Mouse (Mus musculus) CH12.LX (cell line): ENCODE data around the gene Rgl1. TPM values are rescaled to one million over a fixed set of nuclear protein-coding genes. Genes with fewer than 3 reads are reported as not detected.

Experiments
- DNase-seq: peaks from one replicate; pipeline ENCODE4 v3.0.0-alpha.2; 2013; ENCODE audit errors: extremely low read depth
- H3K27ac ChIP-seq: 2 replicates; pipeline ENCODE4 v1.5.1; 2012; ENCODE audit warnings: low read depth, mild to moderate bottlenecking, control low read depth, moderate library complexity; ENCODE audit not compliant: insufficient read depth
- H3K27me3 ChIP-seq: replicated peaks from 2 replicates; pipeline ENCODE3; 2012; ENCODE audit warnings: inconsistent platforms
- H3K36me3 ChIP-seq, 2 experiments: replicated peaks in 1 of 2; 2 replicates each; pipeline versions ENCODE3 to v1.6.1; 2012; ENCODE audit warnings: inconsistent platforms in 1 of 2, low read length in 1 of 2, mild to moderate bottlenecking in 1 of 2, mixed read lengths in 1 of 2, moderate library complexity in 1 of 2; ENCODE audit not compliant: control insufficient read depth in 1 of 2, insufficient read depth in 1 of 2
- H3K4me1 ChIP-seq, 2 experiments: 2 replicates each; pipeline ENCODE4 v1.6.1; 2012; ENCODE audit warnings: inconsistent platforms in 1 of 2, moderate library complexity in 1 of 2; ENCODE audit not compliant: insufficient read depth in 2 of 2, control insufficient read depth in 1 of 2
- H3K4me2 ChIP-seq: 2 replicates; pipeline ENCODE4 v1.6.1; 2012; ENCODE audit warnings: low read depth, mild to moderate bottlenecking, control low read depth; ENCODE audit not compliant: poor library complexity, insufficient read depth, severe bottlenecking
- H3K4me3 ChIP-seq, 3 experiments: fragments of 150-350 bp in 1 of 3; sonication (generic) in 1 of 3; replicated peaks in 1 of 3; 2 replicates each; pipeline versions ENCODE3 to v1.5.1; 2011 to 2012; ENCODE audit warnings: low read depth in 2 of 3, low read length in 2 of 3, mild to moderate bottlenecking in 2 of 3, moderate library complexity in 2 of 3, control low read depth in 1 of 3, improper control_type of control experiment in 1 of 3, inconsistent platforms in 1 of 3, mixed read lengths in 1 of 3; ENCODE audit not compliant: poor library complexity in 1 of 3
- H3K79me2 ChIP-seq: replicated peaks from 2 replicates; pipeline ENCODE4 v1.6.1; 2012; ENCODE audit warnings: mild to moderate bottlenecking, moderate library complexity; ENCODE audit not compliant: control insufficient read depth, poor library complexity, insufficient read depth, severe bottlenecking; ENCODE audit errors: extremely low read depth
- H3K9ac ChIP-seq: 2 replicates; pipeline ENCODE4 v1.6.1; 2012; ENCODE audit warnings: low read depth, mild to moderate bottlenecking, control low read depth, moderate library complexity; ENCODE audit not compliant: insufficient read depth
- H3K9me3 ChIP-seq: replicated peaks from 2 replicates; pipeline ENCODE3; 2012; ENCODE audit warnings: low read length, inconsistent platforms, mixed read lengths
- BHLHE40 ChIP-seq: IDR thresholded peaks from 2 replicates; pipeline ENCODE4 v1.6.1; 2011; ENCODE audit warnings: mild to moderate bottlenecking, low read depth, low read length, improper control_type of control experiment
- CHD2 ChIP-seq: IDR thresholded peaks from 2 replicates; pipeline ENCODE4 v1.6.1; 2011; ENCODE audit warnings: low read length, improper control_type of control experiment
- ELF1 ChIP-seq: IDR thresholded peaks from 2 replicates; pipeline ENCODE4 v1.6.1; 2014; ENCODE audit warnings: low read depth, mild to moderate bottlenecking, inconsistent platforms, low read length, improper control_type of control experiment
- EP300 ChIP-seq: IDR thresholded peaks from 2 replicates; pipeline ENCODE4 v1.6.1; 2011; ENCODE audit warnings: low read length, improper control_type of control experiment
- ETS1 ChIP-seq: conservative IDR thresholded peaks from 2 replicates; pipeline ENCODE4 v1.6.1; 2012; ENCODE audit warnings: low read depth, mild to moderate bottlenecking, inconsistent platforms, low read length, improper control_type of control experiment, moderate library complexity
- HCFC1 ChIP-seq: IDR thresholded peaks from 2 replicates; pipeline ENCODE4 v1.6.1; 2012; ENCODE audit warnings: low read depth, mild to moderate bottlenecking, inconsistent platforms, low read length, improper control_type of control experiment
- IRF4 ChIP-seq: IDR thresholded peaks from 2 replicates; pipeline ENCODE4 v1.6.1; 2014; ENCODE audit warnings: low read depth, mild to moderate bottlenecking, inconsistent platforms, low read length, improper control_type of control experiment
- KAT2A ChIP-seq: IDR thresholded peaks from 2 replicates; pipeline ENCODE4 v1.6.1; 2012; ENCODE audit warnings: low read length, improper control_type of control experiment, inconsistent platforms; ENCODE audit not compliant: insufficient replicate concordance
- MAX ChIP-seq: IDR thresholded peaks from 2 replicates; pipeline ENCODE4 v1.6.1; 2011; ENCODE audit warnings: low read length, improper control_type of control experiment
- MXI1 ChIP-seq: IDR thresholded peaks from 2 replicates; pipeline ENCODE4 v1.6.1; 2011; ENCODE audit warnings: mild to moderate bottlenecking, low read depth, low read length, improper control_type of control experiment
- POLR2A ChIP-seq: IDR thresholded peaks from 2 replicates; pipeline ENCODE4 v1.6.1; 2011; ENCODE audit warnings: low read depth, mild to moderate bottlenecking, improper control_type of control experiment, low read length
- POLR2AphosphoS2 ChIP-seq: IDR thresholded peaks from 2 replicates; pipeline ENCODE4 v1.6.1; 2011; ENCODE audit warnings: low read depth, low read length, improper control_type of control experiment
- TCF12 ChIP-seq: IDR thresholded peaks from 2 replicates; pipeline ENCODE4 v1.6.1; 2014; ENCODE audit warnings: low read depth, mild to moderate bottlenecking, inconsistent platforms, low read length, improper control_type of control experiment
- UBTF ChIP-seq: IDR thresholded peaks from 2 replicates; pipeline ENCODE4 v1.6.1; 2012; ENCODE audit warnings: low read depth, mild to moderate bottlenecking, inconsistent platforms, low read length, improper control_type of control experiment, moderate library complexity
- USF2 ChIP-seq: conservative IDR thresholded peaks from 2 replicates; pipeline ENCODE4 v1.6.1; 2011; ENCODE audit warnings: low read depth, low read length, improper control_type of control experiment
- ZC3H11A ChIP-seq: IDR thresholded peaks from 2 replicates; pipeline ENCODE4 v1.6.1; 2012; ENCODE audit warnings: low read depth, mild to moderate bottlenecking, inconsistent platforms, low read length, improper control_type of control experiment
- ZKSCAN1 ChIP-seq: IDR thresholded peaks from 2 replicates; pipeline ENCODE4 v1.6.1; 2012; ENCODE audit warnings: low read depth, inconsistent platforms, low read length, improper control_type of control experiment, borderline replicate concordance
- ZNF384 ChIP-seq: IDR thresholded peaks from 2 replicates; pipeline ENCODE4 v1.6.1; 2012; ENCODE audit warnings: low read depth, low read length, improper control_type of control experiment, inconsistent platforms
- dilution Hi-C: fragments of 300-500 bp; cut with MboI; formaldehyde crosslinking; loops from 2 replicates; pipeline ENCODE4 v1.14.3; 2020; ENCODE audit warnings: low sequenced_read_pairs; ENCODE audit not compliant: extremely low pct_unique_long_range_greater_than_20kb, extremely low pct_ligation_motif_present
- in situ Hi-C: fragments of 300-500 bp; cut with MboI; formaldehyde crosslinking; loops from 3 replicates; pipeline ENCODE4 v1.14.3; 2019; ENCODE audit warnings: low sequenced_read_pairs, low pct_ligation_motif_present, low pct_unique_long_range_greater_than_20kb, mixed read lengths
- polyA plus RNA-seq: library from polyadenylated mRNA; unstranded; fragments of >175 nt; gene quantifications from 2 replicates; pipeline ENCODE4 v1.2.1, GENCODE M21; 2012; ENCODE audit warnings: low read depth; ENCODE audit not compliant: insufficient read length
- total RNA-seq, 2 experiments: library from RNA; depleted of rRNA; stranded (reverse); fragments of 300-350 nt in 1 of 2; fragments of >200 nt in 1 of 2; gene quantifications; 2 replicates each; pipeline ENCODE4 v1.2.3; 2012 to 2014

The Rgl1 gene
- total and polyA plus RNA-seq, 3 experiments = 0.25 to 1.7 (median 0.74) TPM

DNA sequence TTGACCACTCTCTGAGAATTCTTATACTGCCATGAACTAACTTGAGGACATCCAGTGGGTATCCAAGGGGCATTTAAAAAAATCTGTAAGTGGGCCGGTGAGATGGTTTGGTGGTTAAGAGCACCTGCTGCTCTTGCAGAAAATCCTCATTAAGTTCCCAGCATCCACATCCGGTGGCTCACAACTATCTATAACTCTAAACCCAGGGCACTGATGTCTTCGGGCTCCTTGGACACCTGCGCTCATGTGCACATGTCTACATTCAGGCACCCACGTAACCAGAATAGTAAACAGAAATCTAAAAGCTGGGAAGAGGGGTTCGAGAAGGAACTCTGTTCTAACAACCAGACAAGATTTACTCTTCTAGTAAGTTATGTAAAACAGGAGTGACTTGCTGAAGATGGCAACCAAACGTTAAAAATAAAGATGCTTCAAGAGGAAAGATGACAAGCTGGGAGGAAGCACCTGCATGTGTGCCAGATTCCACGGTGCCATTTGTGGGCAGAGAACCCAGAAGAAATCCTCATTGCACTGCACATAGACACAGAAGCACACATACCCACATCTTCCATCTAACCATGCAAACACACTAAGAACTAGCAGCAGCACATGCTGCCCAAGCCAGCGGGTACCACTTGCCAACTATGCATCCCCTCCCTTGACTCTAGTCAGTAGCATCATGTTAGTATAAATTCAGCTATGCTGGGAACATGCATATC lies 172.2 kb downstream of the Rgl1 start:
- Histone ChIP-seq H3K4me3 (no peak overlapping the region), H3K36me3 (no peaks in the 10 kb centered on the region), H3K4me1 (peaks cover 0 to 25% of the 10 kb centered on the region in 2 experiments; a peak in 3 of 4 replicates), H3K9me3 (no peaks in the 10 kb centered on the region), H3K79me2 (no peaks in the 10 kb centered on the region), H3K9ac (no peak overlapping the region), H3K27me3 (no peaks in the 10 kb centered on the region), H3K27ac (no peak overlapping the region), H3K4me2 (no peak overlapping the region)
- dilution Hi-C loops = no loop called here
- in situ Hi-C loops = no loop called here
- no peak for DNase-seq
- TF ChIP-seq MXI1 = no peak
- no peak for TF ChIP-seq POLR2A
- no peak for TF ChIP-seq HCFC1
- no peak for TF ChIP-seq ZKSCAN1
- TF ChIP-seq ZNF384 = no peak
- TF ChIP-seq UBTF = no peak
- no peak for TF ChIP-seq MAX
- TF ChIP-seq ETS1 = no peak
- no peak for TF ChIP-seq KAT2A
- TF ChIP-seq USF2 = no peak
- TF ChIP-seq EP300 = no peak

DNA sequence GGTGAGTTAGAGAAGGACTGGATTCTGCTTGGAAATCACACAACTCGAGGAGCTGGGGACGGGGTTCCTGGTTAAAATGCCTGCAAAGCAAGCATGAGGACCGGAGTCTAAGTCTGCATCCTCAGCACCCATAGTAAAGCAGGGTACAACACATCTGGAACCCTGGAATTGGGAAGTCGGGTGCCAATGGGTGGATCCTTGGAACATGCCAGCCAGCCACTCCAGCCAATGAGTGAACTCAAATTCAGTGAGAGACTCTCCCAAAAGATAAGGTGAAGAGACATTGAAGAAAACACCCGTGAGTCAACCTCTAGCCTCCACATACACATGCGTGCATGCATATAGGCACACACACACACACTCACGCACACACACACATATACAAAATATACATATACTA lies 172.8 kb downstream of the Rgl1 start:
- no peaks in the 10 kb centered on the region for H3K27me3 ChIP-seq
- H3K27ac ChIP-seq = no peak overlapping the region
- DNase-seq = no peak
- no peak overlapping the region for H3K4me3 ChIP-seq
- no peak overlapping the region for H3K9ac ChIP-seq
- in situ Hi-C loops = no loop called here
- no peak for TF ChIP-seq MAX
- no peak for TF ChIP-seq IRF4
- TF ChIP-seq TCF12 = no peak
- TF ChIP-seq BHLHE40 = no peak
- TF ChIP-seq HCFC1 = no peak
- TF ChIP-seq CHD2 = no peak
- TF ChIP-seq ZC3H11A = no peak
- no peak for TF ChIP-seq ETS1
- TF ChIP-seq MXI1 = no peak
- TF ChIP-seq POLR2AphosphoS2 = no peak
- TF ChIP-seq ZNF384 = no peak
- TF ChIP-seq ELF1 = no peak
- H3K79me2 ChIP-seq = no peaks in the 10 kb centered on the region
- H3K36me3 ChIP-seq = no peaks in the 10 kb centered on the region
- no peaks in the 10 kb centered on the region for H3K9me3 ChIP-seq
- peaks cover 0 to 19% of the 10 kb centered on the region in 2 experiments; a peak in 3 of 4 replicates for H3K4me1 ChIP-seq
- H3K4me2 ChIP-seq = no peak overlapping the region
- dilution Hi-C loops = no loop called here
